Mouse (Mus musculus): Measurements from ENCODE around the gene Slc4a2. TPM values are rescaled to one million over a fixed set of nuclear protein-coding genes. Genes with fewer than 3 reads are reported as not detected.

The Slc4a2 gene
- total and polyA plus RNA-seq, 2 experiments from 2014 or later = 11.8 to 35.7 TPM

- Histone ChIP-seq H3K4me2 (ENCODE audit: low read depth, low read length, poor library complexity, severe bottlenecking) (peak overlapping the region; percentile 46), H3K4me3 (ENCODE audit: low read depth, low read length) (peak overlapping the region; percentile 29), H3K27me3 (ENCODE audit: insufficient read depth, low read length) (no peaks in the 10 kb centered on the region), H3K9ac (replicated peaks; ENCODE audit: low read length, poor library complexity, severe bottlenecking) (peak overlapping the region; percentile 36), H3K9me3 (ENCODE audit: low read length) (no peaks in the 10 kb centered on the region), H3K36me3 (ENCODE audit: insufficient read depth, low read length) (peaks cover 27% of the 10 kb centered on the region), H3K27ac (ENCODE audit: low read depth, low read length) (no peak overlapping the region), H3K4me1 (ENCODE audit: insufficient read depth, low read length) (0 out of 2 replicates have a peak, but pooled peaks cover 10% of the 10 kb centered on the region)
- TF ChIP-seq CTCF (IDR thresholded peaks at IDR 0.05) = no peak
- ATAC-seq (ENCODE audit: low FRiP score) (peak; percentile 7; the same call in 1 of the 2 replicates), DNase-seq (ENCODE audit: low spot score) (no peak)
- 11% methylated on average over 63 of the region's 77 CpGs for WGBS
Observed at GRCm38 (mm10) chr5:24474025-24474722, 50.5 kb downstream of the Slc4a2 start.

- no peaks in the 10 kb centered on the region for H3K27me3 ChIP-seq (ENCODE audit: insufficient read depth, low read length)
- H3K27ac ChIP-seq (ENCODE audit: low read depth, low read length) = no peak overlapping the region
- peaks cover 33% of the 10 kb centered on the region for H3K36me3 ChIP-seq (ENCODE audit: insufficient read depth, low read length)
- H3K4me1 ChIP-seq (ENCODE audit: insufficient read depth, low read length) = 0 out of 2 replicates have a peak, but pooled peaks cover 10% of the 10 kb centered on the region
- H3K4me2 ChIP-seq (ENCODE audit: low read depth, low read length, poor library complexity, severe bottlenecking) = peak overlapping the region; percentile 46
- 7% methylated on average over 59 of the region's 67 CpGs for WGBS
- peak overlapping the region; percentile 29 for H3K4me3 ChIP-seq (ENCODE audit: low read depth, low read length)
- H3K9me3 ChIP-seq (ENCODE audit: low read length) = no peaks in the 10 kb centered on the region
- DNase-seq (ENCODE audit: low spot score) (peak; percentile 33), ATAC-seq (ENCODE audit: low FRiP score) (peak; percentile 14; the same call in 1 of the 2 replicates)
- peak overlapping the region; percentile 36 for H3K9ac ChIP-seq (replicated peaks; ENCODE audit: low read length, poor library complexity, severe bottlenecking)
- peak; percentile 18; the same call in 1 of the 2 replicates for TF ChIP-seq CTCF (IDR thresholded peaks at IDR 0.05)
Observed at GRCm38 (mm10) chr5:24474723-24475261, 51.2 kb downstream of the Slc4a2 start.

GRCm38 (mm10) chr5:24475476-24476241 lies 52.0 kb downstream of the Slc4a2 start:
- no peaks in the 10 kb centered on the region for H3K9me3 ChIP-seq (ENCODE audit: low read length)
- no peak overlapping the region for H3K9ac ChIP-seq (replicated peaks; ENCODE audit: low read length, poor library complexity, severe bottlenecking)
- H3K27ac ChIP-seq (ENCODE audit: low read depth, low read length) = no peak overlapping the region
- WGBS = 75% methylated on average over 6 of the region's 6 CpGs
- ATAC-seq (ENCODE audit: low FRiP score) = no peak
- no peak for DNase-seq (ENCODE audit: low spot score)
- H3K27me3 ChIP-seq (ENCODE audit: insufficient read depth, low read length) = no peaks in the 10 kb centered on the region
- no peak for TF ChIP-seq CTCF (IDR thresholded peaks at IDR 0.05)
- 0 out of 2 replicates have a peak, but pooled peaks cover 10% of the 10 kb centered on the region for H3K4me1 ChIP-seq (ENCODE audit: insufficient read depth, low read length)
- H3K4me2 ChIP-seq (ENCODE audit: low read depth, low read length, poor library complexity, severe bottlenecking) = no peak overlapping the region
- no peak overlapping the region for H3K4me3 ChIP-seq (ENCODE audit: low read depth, low read length)
- H3K36me3 ChIP-seq (ENCODE audit: insufficient read depth, low read length) = peaks cover 42% of the 10 kb centered on the region

- no peaks in the 10 kb centered on the region for H3K9me3 ChIP-seq (ENCODE audit: low read length)
- no peaks in the 10 kb centered on the region for H3K27me3 ChIP-seq (ENCODE audit: insufficient read depth, low read length)
- H3K4me2 ChIP-seq (ENCODE audit: low read depth, low read length, poor library complexity, severe bottlenecking) = no peak overlapping the region
- no peak for TF ChIP-seq CTCF (IDR thresholded peaks at IDR 0.05)
- no peak for ATAC-seq (ENCODE audit: low FRiP score)
- no peak for DNase-seq (ENCODE audit: low spot score)
- H3K27ac ChIP-seq (ENCODE audit: low read depth, low read length) = no peak overlapping the region
- H3K4me1 ChIP-seq (ENCODE audit: insufficient read depth, low read length) = 0 out of 2 replicates have a peak, but pooled peaks cover 10% of the 10 kb centered on the region
- peaks cover 54% of the 10 kb centered on the region for H3K36me3 ChIP-seq (ENCODE audit: insufficient read depth, low read length)
- H3K9ac ChIP-seq (replicated peaks; ENCODE audit: low read length, poor library complexity, severe bottlenecking) = no peak overlapping the region
- no peak overlapping the region for H3K4me3 ChIP-seq (ENCODE audit: low read depth, low read length)
- 92% methylated on average over 9 of the region's 9 CpGs for WGBS
Observed at GRCm38 (mm10) chr5:24477909-24478308, 54.3 kb downstream of the Slc4a2 start.

GRCm38 (mm10) chr5:24481647-24482046 lies 58.0 kb downstream of the Slc4a2 start:
- H3K36me3 ChIP-seq (ENCODE audit: insufficient read depth, low read length) = peaks cover 64% of the 10 kb centered on the region
- H3K9me3 ChIP-seq (ENCODE audit: low read length) = no peaks in the 10 kb centered on the region
- H3K9ac ChIP-seq (replicated peaks; ENCODE audit: low read length, poor library complexity, severe bottlenecking) = no peak overlapping the region; the same call in 1 of the 2 replicates

More at GRCm38 (mm10) chr5:24481647-24482046, 58.0 kb downstream of the Slc4a2 start:
- Histone ChIP-seq H3K27me3 (ENCODE audit: insufficient read depth, low read length) (no peaks in the 10 kb centered on the region), H3K4me2 (ENCODE audit: low read depth, low read length, poor library complexity, severe bottlenecking) (no peak overlapping the region), H3K4me1 (ENCODE audit: insufficient read depth, low read length) (no peaks in the 10 kb centered on the region), H3K4me3 (ENCODE audit: low read depth, low read length) (no peak overlapping the region), H3K27ac (ENCODE audit: low read depth, low read length) (no peak overlapping the region)
- DNase-seq (ENCODE audit: low spot score) (peak; percentile 80), ATAC-seq (ENCODE audit: low FRiP score) (0 out of 2 replicates have a peak, but pooled peaks have one; percentile 22)
- TF ChIP-seq CTCF (IDR thresholded peaks at IDR 0.05) = peak; percentile 77
- 16% methylated on average over 4 of the region's 4 CpGs for WGBS
